8 mouse cellular contexts compared by ENCODE assay signal in genomic region chr15:99972361-99972988, GRCm38 (mm10). TPM values are rescaled to one million over a fixed set of nuclear protein-coding genes. Genes with fewer than 3 reads are reported as not detected.
DNase-seq lines count a peak whose midpoint lies in the region; ATAC-seq and TF ChIP-seq lines count a peak whose summit lies in the region.

No protein-coding gene starts in this region.

- peak overlapping the region; percentile 82 for H3K27ac ChIP-seq in CH12.LX (ENCODE audit: insufficient read depth, low read depth)
- H3K27ac ChIP-seq in forebrain, embryonic 12.5 days: peak overlapping the region; percentile 97
- peak overlapping the region; percentile 98 for H3K27ac ChIP-seq in liver, postnatal 0 days (ENCODE audit: low read depth)
- H3K27ac ChIP-seq in neural tube, embryonic 14.5 days (ENCODE audit: low read depth, low read length): peak overlapping the region; percentile 96

- peak overlapping the region; percentile 87 to 100 (median 98) for H3K4me3 ChIP-seq in CH12.LX (replicated peaks in 1 of 3; ENCODE audit: low read depth in 2 of 3, low read length in 2 of 3, poor library complexity in 1 of 3)
- peak overlapping the region; percentile 94 for H3K4me3 ChIP-seq in forebrain, embryonic 12.5 days (replicated peaks)
- H3K4me3 ChIP-seq in liver, postnatal 0 days (ENCODE audit: low read depth, low read length): peak overlapping the region; percentile 82
- H3K4me3 ChIP-seq in neural tube, embryonic 14.5 days (ENCODE audit: low read depth, low read length): peak overlapping the region; percentile 92

- peaks cover 0 to 3% of the 10 kb centered on the region in 2 experiments for H3K36me3 ChIP-seq in CH12.LX (replicated peaks in 1 of 2; ENCODE audit: control insufficient read depth in 1 of 2, insufficient read depth in 1 of 2, low read length in 1 of 2)
- no peaks in the 10 kb centered on the region for H3K36me3 ChIP-seq in forebrain, embryonic 12.5 days (replicated peaks)
- H3K36me3 ChIP-seq in liver, postnatal 0 days (replicated peaks; ENCODE audit: insufficient read depth, low read length): no peaks in the 10 kb centered on the region
- H3K36me3 ChIP-seq in neural tube, embryonic 14.5 days (ENCODE audit: control insufficient read depth, insufficient read depth, low read length): no peaks in the 10 kb centered on the region

- H3K4me1 ChIP-seq in CH12.LX (ENCODE audit: control insufficient read depth in 1 of 2, insufficient read depth in 2 of 2): peaks cover 0 to 43% of the 10 kb centered on the region in 2 experiments; a peak in 2 of 4 replicates
- H3K4me1 ChIP-seq in forebrain, embryonic 12.5 days: peaks cover 4% of the 10 kb centered on the region
- 0 out of 2 replicates have a peak, but pooled peaks cover 8% of the 10 kb centered on the region for H3K4me1 ChIP-seq in liver, postnatal 0 days (ENCODE audit: insufficient read depth)
- peaks cover 4% of the 10 kb centered on the region; the same call in 1 of the 2 replicates for H3K4me1 ChIP-seq in neural tube, embryonic 14.5 days (ENCODE audit: control insufficient read depth, insufficient read depth, low read length)

- peak overlapping the region; percentile 70 for H3K9ac ChIP-seq in CH12.LX (ENCODE audit: insufficient read depth, low read depth)
- peak overlapping the region; percentile 81 for H3K9ac ChIP-seq in forebrain, embryonic 12.5 days
- H3K9ac ChIP-seq in liver, postnatal 0 days (replicated peaks): peak overlapping the region; percentile 85
- peak overlapping the region; percentile 84 for H3K9ac ChIP-seq in neural tube, embryonic 14.5 days (replicated peaks; ENCODE audit: low read depth, low read length)

- no peaks in the 10 kb centered on the region for H3K27me3 ChIP-seq in CH12.LX (replicated peaks)
- no peaks in the 10 kb centered on the region for H3K27me3 ChIP-seq in forebrain, embryonic 12.5 days
- no peaks in the 10 kb centered on the region for H3K27me3 ChIP-seq in liver, postnatal 0 days (ENCODE audit: insufficient read depth, low read length)
- no peaks in the 10 kb centered on the region; the same call in 1 of the 2 replicates for H3K27me3 ChIP-seq in neural tube, embryonic 14.5 days (ENCODE audit: control insufficient read depth, insufficient read depth, low read length)

- WGBS in forebrain, embryonic 12.5 days: under 1% methylated on average over 48 of the region's 50 CpGs
- WGBS in large intestine, adult 2 months: under 1% methylated on average over 50 of the region's 50 CpGs
- WGBS in liver, postnatal 0 days (ENCODE audit: insufficient replicate concordance): under 1% methylated on average over 50 of the region's 50 CpGs
- under 1% methylated on average over 48 of the region's 50 CpGs for WGBS in neural tube, embryonic 14.5 days

- TF ChIP-seq EP300 in CH12.LX (IDR thresholded peaks at IDR 0.05; ENCODE audit: low read length): no peak
- TF ChIP-seq EP300 in liver, postnatal 0 days (IDR thresholded peaks at IDR 0.05; ENCODE audit: low read depth): peak; percentile 50; the same call in 1 of the 2 replicates

- TF ChIP-seq RAD21 in CH12.LX (IDR thresholded peaks at IDR 0.05; ENCODE audit: low read depth, low read length): no peak

- peaks cover 44% of the 10 kb centered on the region for H3K79me2 ChIP-seq in CH12.LX (replicated peaks; ENCODE audit: control insufficient read depth, extremely low read depth, insufficient read depth, poor library complexity, severe bottlenecking)

- peak; percentile 98 for ATAC-seq in forebrain, embryonic 12.5 days (ENCODE audit: low FRiP score)
- peak; percentile 94 for ATAC-seq in liver, postnatal 0 days
- ATAC-seq in neural tube, embryonic 14.5 days (ENCODE audit: low read depth): peak; percentile 95

- H3K4me2 ChIP-seq in CH12.LX (ENCODE audit: insufficient read depth, low read depth, poor library complexity, severe bottlenecking): no peak overlapping the region; the same call in 1 of the 2 replicates
- peak overlapping the region; percentile 66 for H3K4me2 ChIP-seq in forebrain, embryonic 12.5 days
- peak overlapping the region; percentile 73 for H3K4me2 ChIP-seq in liver, postnatal 0 days (ENCODE audit: low read depth, low read length)
- H3K4me2 ChIP-seq in neural tube, embryonic 14.5 days (ENCODE audit: low read depth, low read length): peak overlapping the region; percentile 87

- peak; percentile 97 for DNase-seq in CH12.LX (ENCODE audit: extremely low read depth)
- peak; percentile 88 for DNase-seq in c-Kit-positive CD71-positive TER-119-negative erythroid progenitor cells, embryonic 14.5 days (ENCODE audit: low read depth)
- peak; percentile 97 to 98 for DNase-seq in heart, postnatal 10 days
- peak; percentile 79 for DNase-seq in large intestine, adult 2 months (ENCODE audit: low read depth, low spot score)
- DNase-seq in liver, postnatal 0 days: peak; percentile 97
- peak; percentile 96 for DNase-seq in testis, postnatal 10 days (ENCODE audit: low spot score)

- TF ChIP-seq POLR2A in CH12.LX (IDR thresholded peaks at IDR 0.05; ENCODE audit: low read depth, low read length): peak; percentile 90

- H3K9me3 ChIP-seq in CH12.LX (replicated peaks; ENCODE audit: low read length): no peaks in the 10 kb centered on the region
- H3K9me3 ChIP-seq in forebrain, embryonic 12.5 days: no peaks in the 10 kb centered on the region
- H3K9me3 ChIP-seq in liver, postnatal 0 days (ENCODE audit: low read length): no peaks in the 10 kb centered on the region
- no peaks in the 10 kb centered on the region for H3K9me3 ChIP-seq in neural tube, embryonic 14.5 days (ENCODE audit: control insufficient read depth, low read length)

- intact Hi-C loops in heart, postnatal 10 days (cut with DNase I): no loop called here

- dilution Hi-C loops in CH12.LX (cut with MboI; ENCODE audit: extremely low pct_ligation_motif_present, extremely low pct_unique_long_range_greater_than_20kb, low sequenced_read_pairs): no loop called here

- in situ Hi-C loops in CH12.LX (cut with MboI; ENCODE audit: low pct_ligation_motif_present, low pct_unique_long_range_greater_than_20kb, low sequenced_read_pairs): no loop called here

- TF ChIP-seq CTCF in CH12.LX (conservative IDR thresholded peaks at IDR 0.05 in 1 of 2, IDR thresholded peaks at IDR 0.05 in 1 of 2; ENCODE audit: low read depth in 2 of 2, low read length in 2 of 2): no peak
- TF ChIP-seq CTCF in liver, postnatal 0 days (IDR thresholded peaks at IDR 0.05; ENCODE audit: low read depth): no peak

TF ChIP-seq in CH12.LX, 34 proteins besides CTCF, POLR2A, EP300 and RAD21 (continues in another document):
- TF ChIP-seq UBTF (IDR thresholded peaks at IDR 0.05; ENCODE audit: low read depth, low read length) (no peak), NRF1 (IDR thresholded peaks at IDR 0.05; ENCODE audit: low read depth, low read length) (peak; percentile 52), MAX (IDR thresholded peaks at IDR 0.05; ENCODE audit: low read length) (no peak; the same call in 1 of the 2 replicates), POLR2AphosphoS2 (IDR thresholded peaks at IDR 0.05; ENCODE audit: low read depth, low read length) (peak; percentile 89), MEF2A (IDR thresholded peaks at IDR 0.05; ENCODE audit: borderline replicate concordance, low read depth, low read length) (peak; percentile 63), JUND (conservative IDR thresholded peaks at IDR 0.05; ENCODE audit: low read depth, low read length) (no peak), USF2 (conservative IDR thresholded peaks at IDR 0.05; ENCODE audit: low read depth, low read length) (no peak), ZC3H11A (IDR thresholded peaks at IDR 0.05; ENCODE audit: low read depth, low read length) (no peak), ZMIZ1 (IDR thresholded peaks at IDR 0.05; ENCODE audit: low read depth, low read length) (peak; percentile 91), NELFE (IDR thresholded peaks at IDR 0.05; ENCODE audit: low read depth, low read length) (peak; percentile 90), TBP (conservative IDR thresholded peaks at IDR 0.05; ENCODE audit: low read depth, low read length) (peak; percentile 60; the same call in 1 of the 2 replicates), MXI1 (IDR thresholded peaks at IDR 0.05; ENCODE audit: low read depth, low read length) (no peak), ZNF384 (IDR thresholded peaks at IDR 0.05; ENCODE audit: low read depth, low read length) (peak; percentile 99), ZKSCAN1 (IDR thresholded peaks at IDR 0.05; ENCODE audit: borderline replicate concordance, low read depth, low read length) (no peak; the same call in 1 of the 2 replicates), GABPA (IDR thresholded peaks at IDR 0.05; ENCODE audit: insufficient replicate concordance, low read depth, low read length) (peak; percentile 40; the same call in 1 of the 2 replicates), MAFK (IDR thresholded peaks at IDR 0.05; ENCODE audit: insufficient replicate concordance, low read length) (no peak; the same call in 1 of the 2 replicates), BHLHE40 (IDR thresholded peaks at IDR 0.05; ENCODE audit: low read depth, low read length) (peak; percentile 53), ETS1 (conservative IDR thresholded peaks at IDR 0.05; ENCODE audit: low read depth, low read length) (peak; percentile 29; the same call in 1 of the 2 replicates), CHD1 (IDR thresholded peaks at IDR 0.05; ENCODE audit: low read depth, low read length) (no peak), MYC (IDR thresholded peaks at IDR 0.05; ENCODE audit: low read depth, low read length) (no peak; the same call in 1 of the 2 replicates)

RNA-seq across cellular contexts. Expression of gene Larp4, which starts 2.6 kb away (rescaled TPM):
- 96.3 and 113 TPM in 2 replicates for total RNA-seq in CH12.LX (2012; rRNA removed)
- total RNA-seq in CH12.LX (2014; rRNA removed): 135 and 145 TPM in 2 replicates
- 74.6 and 81.9 TPM in 2 replicates for polyA plus RNA-seq in CH12.LX (2012; ENCODE audit: insufficient read length, low read depth)
- polyA plus RNA-seq in forebrain, embryonic 12.5 days (2016; fragmentation: Nextera tagmentation; extraction: Ambion mirVana): 41.5 and 43.8 TPM in 2 replicates
- total RNA-seq in heart, postnatal 10 days (2021): 10 to 100 TPM; 76.5 to 78.2 TPM
- polyA plus RNA-seq in large intestine, adult 2 months (2012; rRNA removed): 23.8 and 53.8 TPM in 2 replicates
- 16.2 and 17.3 TPM in 2 replicates for polyA plus RNA-seq in liver, postnatal 0 days (2015; fragmentation: Nextera tagmentation; extraction: Ambion mirVana)
- polyA plus RNA-seq in neural tube, embryonic 14.5 days (2014; fragmentation: Nextera tagmentation; extraction: Ambion mirVana): 29.7 and 32.5 TPM in 2 replicates

RNA-seq across cellular contexts. Expression of gene Fam186a, which starts 5.6 kb away (rescaled TPM):
- total RNA-seq in CH12.LX (2012; rRNA removed) (0.08 TPM in 1 of 2 replicates, not detected in the other), CH12.LX (2014; rRNA removed) (not detected in 2 replicates)
- polyA plus RNA-seq in CH12.LX (2012; ENCODE audit: insufficient read length, low read depth): not detected in 2 replicates
- not detected in 2 replicates for polyA plus RNA-seq in forebrain, embryonic 12.5 days (2016; fragmentation: Nextera tagmentation; extraction: Ambion mirVana)
- not detected for total RNA-seq in heart, postnatal 10 days (2021)
- polyA plus RNA-seq in large intestine, adult 2 months (2012; rRNA removed): 0.01 TPM in 1 of 2 replicates, not detected in the other
- polyA plus RNA-seq in liver, postnatal 0 days (2015; fragmentation: Nextera tagmentation; extraction: Ambion mirVana): not detected in 2 replicates
- 0.11 TPM in 1 of 2 replicates, not detected in the other for polyA plus RNA-seq in neural tube, embryonic 14.5 days (2014; fragmentation: Nextera tagmentation; extraction: Ambion mirVana)

Comparison
In these comparisons a context has a peak if more than half of its experiments do, and no peak if none do; other contexts are left out.
1. Peak in every context shown above with its lines: DNase-seq, ATAC-seq, H3K4me3 ChIP-seq and H3K27ac ChIP-seq.